Mouse (Mus musculus) embryonic facial prominence, embryonic 13.5 days (tissue): ENCODE results near the gene Mnd1. TPM values are rescaled to one million over a fixed set of nuclear protein-coding genes. Genes with fewer than 3 reads are reported as not detected.

Source experiments
- ATAC-seq: fragments of 200-750 bp; cut with Nextera tagmentation; 2 replicates; pipeline ENCODE4 v1.8.0; 2017; ENCODE audit warnings: low read depth; ENCODE audit not compliant: insufficient number of reproducible peaks, insufficient read depth, low FRiP score, low TSS enrichment
- H3K27ac ChIP-seq: fragments of 300-500 bp; sonication (generic); 2 replicates; pipeline ENCODE4 v1.5.1; 2015; ENCODE audit warnings: moderate library complexity, mild to moderate bottlenecking, inconsistent platforms
- H3K27me3 ChIP-seq: fragments of 300-500 bp; sonication (generic); 2 replicates; pipeline ENCODE4 v1.6.1; 2015; ENCODE audit warnings: mild to moderate bottlenecking, inconsistent platforms
- H3K36me3 ChIP-seq: fragments of 300-500 bp; sonication (generic); 2 replicates; pipeline ENCODE4 v1.6.1; 2015; ENCODE audit warnings: mild to moderate bottlenecking, inconsistent platforms
- H3K4me1 ChIP-seq: fragments of 300-500 bp; sonication (generic); 2 replicates; pipeline ENCODE4 v1.6.1; 2015; ENCODE audit warnings: inconsistent platforms
- H3K4me2 ChIP-seq: fragments of 300-500 bp; sonication (generic); 2 replicates; pipeline ENCODE4 v1.6.1; 2015; ENCODE audit warnings: moderate library complexity, mild to moderate bottlenecking, inconsistent platforms
- H3K4me3 ChIP-seq: fragments of 300-500 bp; sonication (generic); 2 replicates; pipeline ENCODE4 v1.5.1; 2015; ENCODE audit warnings: mild to moderate bottlenecking, inconsistent platforms
- H3K9ac ChIP-seq: fragments of 300-500 bp; sonication (generic); 2 replicates; pipeline ENCODE4 v1.6.1; 2015; ENCODE audit warnings: mild to moderate bottlenecking, inconsistent platforms
- H3K9me3 ChIP-seq: fragments of 300-500 bp; sonication (generic); 2 replicates; pipeline ENCODE4 v1.6.1; 2016; ENCODE audit warnings: inconsistent platforms
- WGBS: fragments of 180-500 bp; shearing (Covaris S2); methylation state at CpG from one replicate; pipeline ENCODE4 v1.1.7; 2015; ENCODE audit warnings: mixed read lengths; 5-methylcytosine and 5-hydroxymethylcytosine counted together
- polyA plus RNA-seq: library from polyadenylated mRNA; unstranded; fragments of >200 nt; fragmentation: Nextera tagmentation; extraction: Ambion mirVana; gene quantifications from 2 replicates; pipeline ENCODE4 v1.2.1, GENCODE M21; 2015

Mnd1 gene
- polyA plus RNA-seq, 1 experiment from 2014 or later = 17.0 TPM

DNA sequence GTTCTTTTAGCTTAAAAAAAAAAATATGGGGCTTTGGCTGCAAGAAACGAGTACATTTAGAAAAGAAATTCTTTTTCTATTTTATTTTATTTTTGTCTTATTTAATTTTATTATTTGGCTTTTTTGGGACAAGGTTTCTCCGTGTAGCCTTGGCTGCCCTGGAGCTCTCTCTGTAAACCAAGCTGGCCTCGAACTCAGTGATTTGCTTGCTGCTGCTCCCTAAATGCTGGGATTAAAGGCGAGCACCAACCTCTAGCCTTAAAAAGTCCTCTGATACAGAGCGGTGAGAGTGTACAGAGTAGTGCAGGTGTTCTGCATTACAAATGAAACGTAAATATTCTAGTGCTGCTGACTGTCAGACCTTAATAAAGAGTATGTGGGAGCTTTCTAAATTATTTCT lies 519 bp upstream of the Mnd1 start:
- no peaks in the 10 kb centered on the region for H3K27me3 ChIP-seq

DNA sequence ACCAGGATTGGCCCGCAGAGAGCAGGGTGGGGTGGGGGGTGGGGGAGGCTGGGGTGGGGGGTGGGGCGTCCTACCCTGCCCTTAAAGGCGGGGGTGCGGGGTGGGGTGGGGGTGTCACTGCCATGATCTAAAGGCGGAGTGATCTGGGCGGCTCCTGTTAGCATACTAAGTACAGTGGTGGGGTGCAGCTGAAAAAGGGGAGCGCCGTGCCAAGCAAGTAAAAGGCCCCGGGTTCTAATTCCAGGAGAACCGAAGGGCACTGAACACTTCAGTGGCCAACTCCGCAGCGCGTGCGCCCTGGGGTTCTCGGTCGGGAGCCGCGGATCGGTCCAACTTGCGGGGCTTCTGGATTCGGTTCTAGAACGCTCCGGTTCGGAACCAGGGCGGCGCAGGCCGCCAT lies 440 bp downstream of the Mnd1 start:
- H3K4me1 ChIP-seq = peaks cover 10% of the 10 kb centered on the region
- H3K4me3 ChIP-seq = peak overlapping the region; percentile 59
- peak overlapping the region; percentile 93 for H3K4me2 ChIP-seq
- peak overlapping the region; percentile 77 for H3K9ac ChIP-seq
- ATAC-seq = peak; percentile 17; the same call in 1 of the 2 replicates
- no peaks in the 10 kb centered on the region for H3K9me3 ChIP-seq
- peak overlapping the region; percentile 75 for H3K27ac ChIP-seq
- under 1% methylated on average over 27 of the region's 27 CpGs for WGBS
- H3K36me3 ChIP-seq = 0 out of 2 replicates have a peak, but pooled peaks cover 4% of the 10 kb centered on the region
- H3K27me3 ChIP-seq = no peaks in the 10 kb centered on the region

More for the DNA sequence above, 519 bp upstream of the Mnd1 start:
- Histone ChIP-seq H3K4me3 (peak overlapping the region; percentile 59), H3K4me1 (peaks cover 10% of the 10 kb centered on the region), H3K36me3 (0 out of 2 replicates have a peak, but pooled peaks cover 4% of the 10 kb centered on the region), H3K9ac (no peak overlapping the region), H3K4me2 (peak overlapping the region; percentile 93), H3K9me3 (no peaks in the 10 kb centered on the region), H3K27ac (peak overlapping the region; percentile 52; the same call in 1 of the 2 replicates)
- ATAC-seq = no peak
- 26% methylated on average over 6 of the region's 6 CpGs for WGBS

DNA sequence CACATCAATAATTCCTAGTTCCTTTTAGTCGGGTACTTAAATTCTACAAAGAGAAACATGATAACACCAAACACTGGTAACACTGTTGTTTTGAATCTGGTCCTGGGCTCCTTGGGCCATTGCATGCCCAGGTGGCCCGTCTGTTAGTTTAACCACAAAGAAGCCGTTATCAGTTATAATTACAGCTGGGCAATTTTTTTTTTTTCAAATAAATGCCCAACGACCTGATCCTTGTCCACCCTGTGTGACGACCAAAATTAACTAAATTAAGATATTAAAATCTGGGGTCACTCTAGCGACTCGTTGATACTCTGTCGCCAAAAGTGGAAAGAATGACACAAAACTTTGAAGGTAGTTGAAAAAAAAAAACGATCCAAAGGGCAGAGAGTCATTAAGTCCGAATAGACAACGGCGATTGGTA lies 855 bp downstream of the Mnd1 start:
- H3K4me1 ChIP-seq = peaks cover 10% of the 10 kb centered on the region
- 0 out of 2 replicates have a peak, but pooled peaks cover 4% of the 10 kb centered on the region for H3K36me3 ChIP-seq
- H3K9ac ChIP-seq = no peak overlapping the region
- peak overlapping the region; percentile 59 for H3K4me3 ChIP-seq
- ATAC-seq = no peak
- H3K9me3 ChIP-seq = no peaks in the 10 kb centered on the region
- peak overlapping the region; percentile 93 for H3K4me2 ChIP-seq
- 7% methylated on average over 12 of the region's 12 CpGs for WGBS
- H3K27me3 ChIP-seq = no peaks in the 10 kb centered on the region
- H3K27ac ChIP-seq = no peak overlapping the region

DNA sequence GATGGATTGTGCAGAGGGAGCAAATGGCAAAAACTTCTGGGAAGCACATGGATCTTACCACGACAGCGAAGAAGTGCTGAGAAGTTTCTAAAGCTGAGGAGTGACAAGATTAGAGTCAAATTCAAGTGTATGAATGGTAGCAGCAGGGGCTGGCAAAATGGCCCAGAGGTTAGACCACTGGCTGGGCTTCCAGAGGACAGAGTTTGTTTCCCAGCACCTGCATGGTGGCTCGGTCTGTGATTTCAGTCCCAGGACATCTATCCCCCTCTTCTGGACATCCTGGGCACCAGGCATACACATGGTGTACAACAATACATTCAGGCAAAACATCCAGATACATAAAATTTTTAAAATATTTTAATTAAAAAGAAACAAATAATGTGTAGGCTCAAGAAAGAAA lies 5.8 kb downstream of the Mnd1 start:
- Histone ChIP-seq H3K4me3 (no peak overlapping the region), H3K4me2 (no peak overlapping the region), H3K27me3 (no peaks in the 10 kb centered on the region), H3K4me1 (peaks cover 4% of the 10 kb centered on the region), H3K9ac (no peak overlapping the region), H3K27ac (no peak overlapping the region), H3K9me3 (no peaks in the 10 kb centered on the region), H3K36me3 (no peaks in the 10 kb centered on the region)
- 90% methylated on average over 3 of the region's 3 CpGs for WGBS
- no peak for ATAC-seq

DNA sequence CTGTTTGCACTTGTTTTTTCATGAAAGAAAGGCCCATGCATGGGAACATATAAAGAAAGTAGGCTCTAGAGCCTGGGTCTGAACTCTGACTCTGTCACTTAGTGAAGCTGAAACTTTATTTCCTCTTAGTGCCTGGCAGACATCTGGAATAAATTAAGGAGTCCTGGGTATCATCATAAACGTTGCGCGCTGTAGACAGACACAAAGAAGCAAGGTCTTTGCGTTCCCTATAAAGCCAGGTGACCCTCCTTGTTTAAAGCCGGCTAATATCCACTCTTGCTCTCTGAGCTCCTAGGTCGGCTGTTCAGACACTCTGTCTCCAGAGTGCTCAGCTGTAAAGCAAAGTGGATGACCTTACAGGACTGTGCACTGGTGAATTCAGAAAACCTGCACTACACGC lies 14.6 kb downstream of the Mnd1 start:
- no peak overlapping the region for H3K4me3 ChIP-seq
- WGBS = 23% methylated on average over 7 of the region's 7 CpGs
- H3K9me3 ChIP-seq = no peaks in the 10 kb centered on the region
- H3K9ac ChIP-seq = 0 out of 2 replicates have a peak overlapping the region, but pooled peaks have one; percentile 44
- no peak for ATAC-seq
- no peak overlapping the region; the same call in 1 of the 2 replicates for H3K4me2 ChIP-seq
- H3K27me3 ChIP-seq = no peaks in the 10 kb centered on the region
- no peak overlapping the region; the same call in 1 of the 2 replicates for H3K27ac ChIP-seq
- H3K4me1 ChIP-seq = peaks cover 8% of the 10 kb centered on the region
- H3K36me3 ChIP-seq = no peaks in the 10 kb centered on the region

DNA sequence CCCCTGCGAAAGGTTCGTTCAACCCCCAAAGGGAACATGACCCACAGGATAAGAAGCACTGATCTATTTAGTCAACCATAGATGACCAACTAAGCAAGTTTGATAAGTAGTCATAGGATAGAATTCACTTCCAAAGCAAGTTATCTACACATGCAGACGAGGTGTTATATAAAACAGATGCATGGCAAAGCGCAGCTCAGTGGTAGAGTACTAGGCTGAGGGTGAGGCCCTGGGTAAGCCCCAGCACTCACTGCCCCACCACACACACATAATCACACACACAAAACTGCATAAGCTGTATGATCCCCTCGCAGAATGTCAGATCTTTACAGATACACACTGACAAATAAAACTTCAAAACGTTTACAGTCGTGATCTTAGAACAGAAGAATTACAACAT lies 19.1 kb downstream of the Mnd1 start:
- no peaks in the 10 kb centered on the region for H3K27me3 ChIP-seq
- no peak overlapping the region for H3K9ac ChIP-seq
- no peak overlapping the region for H3K4me3 ChIP-seq
- H3K4me2 ChIP-seq = no peak overlapping the region
- no peaks in the 10 kb centered on the region for H3K9me3 ChIP-seq
- ATAC-seq = no peak
- WGBS = 62% methylated on average over 7 of the region's 7 CpGs
- no peaks in the 10 kb centered on the region for H3K36me3 ChIP-seq
- H3K4me1 ChIP-seq = peaks cover 10% of the 10 kb centered on the region
- no peak overlapping the region for H3K27ac ChIP-seq

DNA sequence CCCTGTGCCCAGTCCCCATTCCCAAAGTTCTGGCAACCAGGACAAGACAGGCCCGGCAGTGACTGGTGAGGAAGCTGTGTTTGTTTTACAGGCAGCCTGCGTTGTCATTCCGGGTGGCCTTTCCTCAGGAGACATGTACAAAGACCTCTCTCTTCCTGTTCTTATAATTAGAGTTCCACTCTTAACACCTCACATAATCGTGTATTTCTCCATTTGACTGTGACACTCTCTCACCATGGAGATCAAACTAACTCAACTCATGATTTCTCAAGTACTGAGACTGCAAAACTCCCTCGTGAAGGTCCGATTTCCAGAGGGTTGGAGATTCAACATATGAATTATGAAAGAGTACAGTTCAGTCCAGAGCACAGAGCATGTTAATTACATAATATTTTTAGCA lies 19.7 kb downstream of the Mnd1 start:
- Histone ChIP-seq H3K9me3 (no peaks in the 10 kb centered on the region), H3K36me3 (no peaks in the 10 kb centered on the region), H3K9ac (no peak overlapping the region), H3K4me2 (no peak overlapping the region), H3K27ac (no peak overlapping the region), H3K4me1 (peaks cover 11% of the 10 kb centered on the region), H3K4me3 (no peak overlapping the region), H3K27me3 (no peaks in the 10 kb centered on the region)
- ATAC-seq = no peak
- WGBS = 57% methylated on average over 6 of the region's 6 CpGs

DNA sequence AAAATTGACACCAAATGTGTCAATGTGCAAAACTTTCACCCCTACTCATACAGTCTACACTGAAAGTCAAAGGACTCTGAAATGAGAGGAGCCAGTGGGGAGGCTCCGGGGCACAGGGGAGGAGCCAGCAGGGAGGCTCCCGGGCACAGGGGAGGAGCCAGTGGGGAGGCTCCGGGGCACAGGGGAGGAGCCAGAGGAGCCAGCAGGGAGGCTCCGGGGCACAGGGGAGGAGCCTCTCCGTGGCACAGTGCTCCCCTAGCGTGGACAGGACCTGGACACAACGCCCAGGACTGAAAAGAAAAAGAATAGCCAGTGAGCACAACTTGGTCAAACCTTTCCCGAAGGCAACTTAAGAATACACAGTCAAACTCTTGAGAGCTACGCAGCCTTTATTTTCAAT lies 20.2 kb downstream of the Mnd1 start:
- no peak overlapping the region for H3K9ac ChIP-seq
- no peak overlapping the region for H3K4me3 ChIP-seq
- ATAC-seq = no peak
- no peaks in the 10 kb centered on the region for H3K36me3 ChIP-seq
- H3K9me3 ChIP-seq = no peaks in the 10 kb centered on the region
- H3K27ac ChIP-seq = no peak overlapping the region
- 44% methylated on average over 9 of the region's 9 CpGs for WGBS
- H3K4me2 ChIP-seq = no peak overlapping the region
- peaks cover 9% of the 10 kb centered on the region; the same call in 1 of the 2 replicates for H3K4me1 ChIP-seq
- no peaks in the 10 kb centered on the region for H3K27me3 ChIP-seq

DNA sequence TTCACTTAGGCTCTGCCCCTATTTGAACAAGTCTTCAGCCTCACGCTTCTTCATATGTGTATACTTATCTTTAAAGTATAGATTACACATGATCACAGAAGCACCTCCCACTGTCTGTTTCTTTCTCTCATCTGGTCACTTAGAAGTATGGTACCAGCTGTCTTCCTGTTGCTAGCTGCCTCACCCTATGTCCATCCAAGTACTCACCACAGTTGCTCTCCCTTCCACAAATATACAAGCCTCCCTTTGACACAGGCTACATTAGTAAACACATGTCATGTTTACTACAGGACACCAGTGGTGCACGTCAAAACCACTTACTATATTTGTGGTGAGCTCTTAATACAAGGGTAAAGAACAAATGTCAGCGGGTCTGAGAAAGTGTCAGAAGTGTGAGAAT lies 24.2 kb downstream of the Mnd1 start:
- Histone ChIP-seq H3K9me3 (no peaks in the 10 kb centered on the region), H3K4me1 (peaks cover 22% of the 10 kb centered on the region), H3K27ac (no peak overlapping the region), H3K4me2 (no peak overlapping the region), H3K27me3 (no peaks in the 10 kb centered on the region), H3K4me3 (no peak overlapping the region), H3K36me3 (no peaks in the 10 kb centered on the region), H3K9ac (no peak overlapping the region)
- 86% methylated on average over 3 of the region's 3 CpGs for WGBS
- no peak for ATAC-seq

DNA sequence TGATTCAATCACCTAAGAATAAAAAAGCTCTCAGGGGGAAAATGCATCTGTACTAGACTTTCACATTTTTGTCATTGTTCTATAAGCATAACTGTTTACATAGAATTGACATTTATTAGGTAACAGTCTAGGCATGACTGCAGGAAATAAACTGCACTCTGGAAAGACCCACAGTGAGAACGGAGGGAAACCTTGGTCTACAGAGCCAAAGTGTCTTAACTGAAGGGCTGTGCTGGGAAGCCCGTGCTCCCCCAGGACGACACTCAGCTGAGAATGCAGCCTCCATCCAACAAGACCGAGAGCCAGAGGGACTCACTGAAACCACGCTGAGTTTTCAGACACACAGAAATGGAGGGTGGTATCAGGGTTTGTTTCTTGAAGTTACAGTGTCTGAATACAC lies 24.8 kb downstream of the Mnd1 start:
- Histone ChIP-seq H3K4me1 (peaks cover 28% of the 10 kb centered on the region), H3K9me3 (no peaks in the 10 kb centered on the region), H3K4me3 (no peak overlapping the region), H3K36me3 (no peaks in the 10 kb centered on the region), H3K27me3 (no peaks in the 10 kb centered on the region), H3K4me2 (no peak overlapping the region), H3K27ac (no peak overlapping the region), H3K9ac (no peak overlapping the region)
- no peak for ATAC-seq
- WGBS = 55% methylated on average over 5 of the region's 5 CpGs

DNA sequence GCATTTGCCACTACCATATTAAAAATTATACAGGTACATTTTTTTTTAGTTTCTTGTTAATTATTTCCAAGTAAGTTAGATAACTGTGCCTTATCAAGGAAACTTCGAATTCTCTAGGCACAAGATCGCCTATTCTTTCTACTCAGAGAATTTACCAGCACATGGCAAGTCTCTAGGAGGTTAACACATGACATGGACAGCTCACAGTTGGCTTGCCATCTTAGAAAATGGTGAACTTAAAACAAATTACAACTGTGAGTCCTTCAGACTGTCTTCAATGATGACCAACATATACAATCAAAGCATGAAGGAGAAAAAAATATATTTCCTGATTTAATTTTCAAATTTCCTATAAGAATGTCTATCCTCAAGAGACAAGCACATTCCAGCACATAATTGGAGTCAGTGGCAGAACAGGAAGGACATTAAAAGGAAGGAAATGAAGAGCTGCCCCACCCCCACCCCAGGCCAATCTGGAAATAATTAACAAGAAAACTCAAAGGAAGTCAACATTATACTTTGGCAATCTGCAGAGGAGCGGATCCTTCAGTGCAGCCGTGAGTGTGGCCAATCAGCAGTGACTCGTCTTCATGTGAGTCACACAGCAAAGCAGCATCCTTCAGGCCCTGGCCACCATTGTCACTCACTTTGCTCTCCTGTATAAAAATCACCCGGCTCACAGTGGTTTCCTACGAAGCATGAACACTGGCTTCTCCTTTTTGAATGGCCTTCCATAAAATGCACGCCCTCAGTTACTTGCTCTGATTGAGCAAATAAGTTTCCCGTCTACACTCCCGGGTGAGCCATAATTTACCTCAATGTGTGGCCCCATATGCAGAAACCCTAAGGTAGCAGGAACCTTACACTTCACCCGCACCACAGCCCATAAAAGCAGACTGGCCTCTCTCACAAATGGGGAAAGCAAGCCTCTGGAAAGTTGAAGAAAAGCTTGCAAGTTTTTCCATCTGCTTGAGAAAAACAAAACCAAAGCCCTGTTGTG lies 26.4 kb downstream of the Mnd1 start:
- peaks cover 31% of the 10 kb centered on the region for H3K4me1 ChIP-seq
- ATAC-seq = no peak
- peak overlapping the region; percentile 40; the same call in 1 of the 2 replicates for H3K27ac ChIP-seq

DNA sequence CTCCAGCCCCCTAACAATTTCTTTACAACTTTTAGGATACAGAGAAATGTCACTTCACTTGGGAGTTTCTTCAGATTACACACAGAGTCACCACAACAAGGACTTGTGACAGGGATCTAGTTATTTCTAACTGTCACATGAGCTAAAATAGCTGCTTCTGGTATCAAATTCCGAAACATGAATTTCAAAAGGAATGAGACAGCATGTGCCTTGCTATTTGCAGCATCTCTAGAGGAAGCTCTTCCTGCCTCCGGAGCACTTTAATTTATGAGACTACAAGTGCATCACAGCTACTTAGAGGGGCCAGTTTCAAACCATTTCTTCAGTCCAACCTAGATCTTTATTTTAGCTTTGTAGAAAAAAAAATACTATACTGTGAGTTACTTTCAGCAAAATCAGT lies 28.2 kb downstream of the Mnd1 start:
- H3K4me2 ChIP-seq = no peak overlapping the region
- H3K9me3 ChIP-seq = no peaks in the 10 kb centered on the region
- ATAC-seq = no peak
- H3K4me1 ChIP-seq = peaks cover 34% of the 10 kb centered on the region
- 58% methylated on average over 2 of the region's 2 CpGs for WGBS
- H3K9ac ChIP-seq = no peak overlapping the region
- no peaks in the 10 kb centered on the region for H3K36me3 ChIP-seq
- no peak overlapping the region for H3K4me3 ChIP-seq
- H3K27ac ChIP-seq = no peak overlapping the region
- no peaks in the 10 kb centered on the region for H3K27me3 ChIP-seq

More for the DNA sequence above, 26.4 kb downstream of the Mnd1 start:
- H3K36me3 ChIP-seq = no peaks in the 10 kb centered on the region
- H3K27me3 ChIP-seq = no peaks in the 10 kb centered on the region
- no peak overlapping the region for H3K4me2 ChIP-seq
- WGBS = 31% methylated on average over 11 of the region's 11 CpGs
- H3K9ac ChIP-seq = no peak overlapping the region
- H3K9me3 ChIP-seq = no peaks in the 10 kb centered on the region
- no peak overlapping the region for H3K4me3 ChIP-seq
